Mouse (Mus musculus) stomach, embryonic 15.5 days (tissue): ENCODE results near the gene Efcab10. TPM values are rescaled to one million over a fixed set of nuclear protein-coding genes. Genes with fewer than 3 reads are reported as not detected.

Source experiments
- ATAC-seq: fragments of 200-750 bp; cut with Nextera tagmentation; 2 replicates; pipeline ENCODE4 v1.8.0; 2017; ENCODE audit warnings: low read depth, moderate number of reproducible peaks, moderate TSS enrichment; ENCODE audit not compliant: insufficient read depth, low FRiP score
- H3K27ac ChIP-seq: fragments of 300-500 bp; sonication (generic); 2 replicates; pipeline ENCODE4 v1.5.1; 2015; ENCODE audit warnings: mild to moderate bottlenecking, inconsistent platforms
- H3K27me3 ChIP-seq: fragments of 300-500 bp; sonication (generic); replicated peaks from 2 replicates; pipeline ENCODE4 v1.6.1; 2015; ENCODE audit warnings: inconsistent platforms
- H3K36me3 ChIP-seq: fragments of 300-500 bp; sonication (generic); 2 replicates; pipeline ENCODE4 v1.6.1; 2015; ENCODE audit warnings: inconsistent platforms
- H3K4me1 ChIP-seq: fragments of 300-500 bp; sonication (generic); 2 replicates; pipeline ENCODE4 v1.6.1; 2015; ENCODE audit warnings: inconsistent platforms
- H3K4me2 ChIP-seq: fragments of 300-500 bp; sonication (generic); 2 replicates; pipeline ENCODE4 v1.6.1; 2015; ENCODE audit warnings: mild to moderate bottlenecking, inconsistent platforms
- H3K4me3 ChIP-seq: fragments of 300-500 bp; sonication (generic); replicated peaks from 2 replicates; pipeline ENCODE4 v1.5.1; 2015; ENCODE audit warnings: inconsistent platforms
- H3K9ac ChIP-seq: fragments of 300-500 bp; sonication (generic); 2 replicates; pipeline ENCODE4 v1.6.1; 2015; ENCODE audit warnings: inconsistent platforms
- H3K9me3 ChIP-seq: fragments of 300-500 bp; sonication (generic); 2 replicates; pipeline ENCODE4 v1.6.1; 2016; ENCODE audit warnings: inconsistent platforms
- WGBS: fragments of 180-500 bp; shearing (Covaris S2); methylation state at CpG from one replicate; pipeline ENCODE4 v1.1.7; 2015; 5-methylcytosine and 5-hydroxymethylcytosine counted together
- polyA plus RNA-seq: library from polyadenylated mRNA; unstranded; fragments of >200 nt; fragmentation: Nextera tagmentation; extraction: Ambion mirVana; gene quantifications from 2 replicates; pipeline ENCODE4 v1.2.1, GENCODE M21; 2015

Efcab10 gene
- 0.55 TPM in 1 of 2 replicates, not detected in the other for polyA plus RNA-seq

- WGBS, result 9% methylated on average over 24 of the region's 24 CpGs
- ATAC-seq, result no peak
- Histone ChIP-seq H3K9ac (no peak within 1 kb of the TSS), H3K27me3 (no peaks in the 10 kb centered on the region), H3K9me3 (no peaks in the 10 kb centered on the region), H3K27ac (no peak within 1 kb of the TSS), H3K4me2 (peak within 1 kb of the TSS; percentile 48), H3K4me1 (peaks cover 7% of the 10 kb centered on the region; the same call in 1 of the 2 replicates), H3K4me3 (peak within 1 kb of the TSS; percentile 8; the same call in 1 of the 2 replicates), H3K36me3 (no peaks in the 10 kb centered on the region)
These were observed at the start of gene Efcab10 for GRCm38 (mm10) chr12:33394804-33395623. TSS of gene Efcab10 (plus strand) at chr12:33394854.

GRCm38 (mm10) chr12:33344970-33345772, 49.5 kb upstream of the Efcab10 start:
- H3K4me1 ChIP-seq, result peaks cover 18% of the 10 kb centered on the region; the same call in 1 of the 2 replicates
- 20% methylated on average over 25 of the region's 25 CpGs for WGBS
- H3K4me2 ChIP-seq, result peak overlapping the region; percentile 40
- no peak overlapping the region; the same call in 1 of the 2 replicates for H3K4me3 ChIP-seq
- H3K9ac ChIP-seq, result no peak overlapping the region
- no peaks in the 10 kb centered on the region for H3K27me3 ChIP-seq
- H3K36me3 ChIP-seq, result 0 out of 2 replicates have a peak, but pooled peaks cover 11% of the 10 kb centered on the region
- no peaks in the 10 kb centered on the region for H3K9me3 ChIP-seq
- peak; percentile 63; the same call in 1 of the 2 replicates for ATAC-seq
- 0 out of 2 replicates have a peak overlapping the region, but pooled peaks have one; percentile 13 for H3K27ac ChIP-seq

- no peak for ATAC-seq
- peaks cover 18% of the 10 kb centered on the region; the same call in 1 of the 2 replicates for H3K4me1 ChIP-seq
- no peak overlapping the region for H3K9ac ChIP-seq
- H3K27ac ChIP-seq, result no peak overlapping the region
- no peaks in the 10 kb centered on the region for H3K27me3 ChIP-seq
- no peak overlapping the region for H3K4me2 ChIP-seq
- H3K9me3 ChIP-seq, result no peaks in the 10 kb centered on the region
- 57% methylated on average over 23 of the region's 23 CpGs for WGBS
- no peak overlapping the region for H3K4me3 ChIP-seq
- peaks cover 16% of the 10 kb centered on the region; the same call in 1 of the 2 replicates for H3K36me3 ChIP-seq
These were observed 48.8 kb upstream of the Efcab10 start for GRCm38 (mm10) chr12:33345773-33346435.

GRCm38 (mm10) chr12:33352671-33353070, 42.0 kb upstream of the Efcab10 start:
- H3K36me3 ChIP-seq, result peaks cover 16% of the 10 kb centered on the region; the same call in 1 of the 2 replicates
- H3K9me3 ChIP-seq, result no peaks in the 10 kb centered on the region
- H3K4me3 ChIP-seq, result no peak overlapping the region
- WGBS, result 61% methylated on average over 4 of the region's 4 CpGs
- no peak overlapping the region for H3K27ac ChIP-seq
- H3K27me3 ChIP-seq, result no peaks in the 10 kb centered on the region
- H3K9ac ChIP-seq, result no peak overlapping the region
- no peaks in the 10 kb centered on the region for H3K4me1 ChIP-seq
- no peak for ATAC-seq
- no peak overlapping the region for H3K4me2 ChIP-seq

- H3K27me3 ChIP-seq, result no peaks in the 10 kb centered on the region
- H3K36me3 ChIP-seq, result no peaks in the 10 kb centered on the region
- no peak overlapping the region for H3K4me2 ChIP-seq
- no peak overlapping the region for H3K27ac ChIP-seq
- ATAC-seq, result no peak
- H3K9me3 ChIP-seq, result no peaks in the 10 kb centered on the region
- H3K4me3 ChIP-seq, result no peak overlapping the region
- no peaks in the 10 kb centered on the region for H3K4me1 ChIP-seq
- no peak overlapping the region for H3K9ac ChIP-seq
- 89% methylated on average over 10 of the region's 10 CpGs for WGBS
These were observed 36.3 kb upstream of the Efcab10 start for GRCm38 (mm10) chr12:33358345-33358744.

- Histone ChIP-seq H3K9ac (no peak overlapping the region), H3K27ac (no peak overlapping the region), H3K4me3 (no peak overlapping the region), H3K4me1 (no peaks in the 10 kb centered on the region), H3K27me3 (no peaks in the 10 kb centered on the region), H3K4me2 (no peak overlapping the region), H3K36me3 (0 out of 2 replicates have a peak, but pooled peaks cover 3% of the 10 kb centered on the region), H3K9me3 (no peaks in the 10 kb centered on the region)
- ATAC-seq, result no peak
- 89% methylated on average over 7 of the region's 7 CpGs for WGBS
These were observed 35.4 kb upstream of the Efcab10 start for GRCm38 (mm10) chr12:33359209-33359608.

GRCm38 (mm10) chr12:33359878-33360482, 34.7 kb upstream of the Efcab10 start:
- Histone ChIP-seq H3K36me3 (0 out of 2 replicates have a peak, but pooled peaks cover 4% of the 10 kb centered on the region), H3K9ac (no peak overlapping the region), H3K4me3 (no peak overlapping the region), H3K27me3 (no peaks in the 10 kb centered on the region), H3K4me1 (no peaks in the 10 kb centered on the region), H3K9me3 (no peaks in the 10 kb centered on the region), H3K4me2 (no peak overlapping the region), H3K27ac (no peak overlapping the region)
- ATAC-seq, result no peak
- WGBS, result 86% methylated on average over 5 of the region's 5 CpGs

- Histone ChIP-seq H3K36me3 (0 out of 2 replicates have a peak, but pooled peaks cover 6% of the 10 kb centered on the region), H3K4me2 (no peak overlapping the region), H3K9ac (no peak overlapping the region), H3K4me1 (no peaks in the 10 kb centered on the region), H3K27ac (no peak overlapping the region), H3K4me3 (no peak overlapping the region), H3K27me3 (no peaks in the 10 kb centered on the region), H3K9me3 (no peaks in the 10 kb centered on the region)
- 52% methylated on average over 6 of the region's 6 CpGs for WGBS
- no peak for ATAC-seq
These were observed 33.9 kb upstream of the Efcab10 start for GRCm38 (mm10) chr12:33360729-33361128.

- Histone ChIP-seq H3K4me3 (no peak overlapping the region), H3K4me1 (no peaks in the 10 kb centered on the region), H3K36me3 (0 out of 2 replicates have a peak, but pooled peaks cover 8% of the 10 kb centered on the region), H3K9ac (no peak overlapping the region), H3K9me3 (no peaks in the 10 kb centered on the region), H3K27me3 (no peaks in the 10 kb centered on the region), H3K4me2 (no peak overlapping the region), H3K27ac (no peak overlapping the region)
- 87% methylated on average over 8 of the region's 8 CpGs for WGBS
- no peak for ATAC-seq
These were observed 30.1 kb upstream of the Efcab10 start for GRCm38 (mm10) chr12:33364511-33364910.

- Histone ChIP-seq H3K9me3 (no peaks in the 10 kb centered on the region), H3K4me1 (no peaks in the 10 kb centered on the region), H3K4me2 (no peak overlapping the region), H3K4me3 (no peak overlapping the region), H3K36me3 (0 out of 2 replicates have a peak, but pooled peaks cover 8% of the 10 kb centered on the region), H3K9ac (no peak overlapping the region), H3K27ac (no peak overlapping the region), H3K27me3 (no peaks in the 10 kb centered on the region)
- WGBS, result 93% methylated on average over 8 of the region's 8 CpGs
- ATAC-seq, result no peak
These were observed 29.5 kb upstream of the Efcab10 start for GRCm38 (mm10) chr12:33365133-33365532.

- 80% methylated on average over 3 of the region's 3 CpGs for WGBS
- Histone ChIP-seq H3K36me3 (0 out of 2 replicates have a peak, but pooled peaks cover 4% of the 10 kb centered on the region), H3K9ac (no peak overlapping the region), H3K27ac (no peak overlapping the region), H3K9me3 (no peaks in the 10 kb centered on the region), H3K4me1 (no peaks in the 10 kb centered on the region), H3K27me3 (no peaks in the 10 kb centered on the region), H3K4me2 (no peak overlapping the region), H3K4me3 (no peak overlapping the region)
- ATAC-seq, result no peak
These were observed 25.1 kb upstream of the Efcab10 start for GRCm38 (mm10) chr12:33369555-33369954.
